Mouse (Mus musculus): ENCODE measurements around the gene Snx21.

DNA sequence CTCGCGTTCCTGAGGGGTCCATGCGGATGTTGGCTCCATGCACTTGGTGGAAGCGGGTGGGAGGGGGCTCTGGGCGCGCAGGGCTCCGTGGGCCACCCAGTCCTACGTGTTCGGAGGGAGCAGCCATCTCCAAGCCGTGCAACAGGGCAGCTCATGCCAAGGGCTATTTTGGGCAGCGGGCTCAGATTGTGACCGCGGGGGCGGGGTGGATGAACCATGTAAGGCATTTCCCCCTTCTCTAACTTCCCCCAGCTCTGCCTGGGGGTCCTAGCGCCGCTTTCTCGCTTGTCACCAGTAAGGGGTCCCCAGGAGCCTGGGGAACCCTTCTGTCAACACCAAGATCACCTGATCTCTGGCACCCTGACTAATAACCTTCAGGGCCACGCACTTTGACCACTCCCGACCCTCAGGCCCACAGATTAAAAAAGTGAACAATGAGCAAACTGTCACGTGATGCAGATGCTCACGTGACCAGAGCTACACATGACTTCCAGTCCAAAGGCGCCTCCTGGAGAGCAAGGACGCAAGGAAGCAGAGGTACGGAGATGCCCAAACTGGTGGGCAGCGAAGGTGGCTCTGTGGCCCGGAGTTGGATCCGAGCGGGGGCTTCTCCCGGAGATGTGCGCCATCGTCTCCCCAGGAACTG is 47.8 kb downstream of the Snx21 start, which contains the start of gene Neurl2:
- TF ChIP-seq POLR2A (IDR thresholded peaks at IDR 0.05; ENCODE audit: control insufficient read depth, low read depth, low read length) (no peak), CTCF (IDR thresholded peaks at IDR 0.05; ENCODE audit: control insufficient read depth, insufficient read depth, insufficient replicate concordance, low read depth, low read length) (no peak)

Data from testis, adult 2 months (tissue).